Mouse (Mus musculus): ENCODE measurements at regions not wholly inside any gene's neighbourhood (a gene's known extent, or its start where the extent isn't known, plus 50 kb on each side); places are given as distances from the start of the nearest gene placed in this dataset.

DNA sequence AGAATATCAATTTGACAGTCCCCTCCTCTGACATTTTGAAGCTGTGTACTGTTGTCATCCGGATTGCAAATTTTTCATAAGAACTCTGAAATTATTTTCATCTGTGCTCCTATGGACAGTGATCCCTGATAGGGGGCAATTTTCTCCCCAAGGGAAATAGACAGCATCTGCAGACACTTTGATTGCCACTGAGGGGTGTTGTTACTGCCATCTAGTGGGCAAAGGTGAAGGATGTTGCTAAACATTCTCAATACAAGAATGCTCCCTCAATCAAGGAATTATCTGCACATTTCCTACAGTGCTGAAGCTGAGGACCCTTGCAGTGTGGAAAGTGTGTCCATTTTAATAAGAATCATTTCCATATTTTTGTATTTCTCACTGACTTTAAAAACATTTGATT, 233.7 kb downstream of the Car8 start:
- no peaks in the 10 kb centered on the region for H3K9me3 ChIP-seq (ENCODE audit: low read length)
- no peak overlapping the region for H3K9ac ChIP-seq
- no peak overlapping the region for H3K27ac ChIP-seq (ENCODE audit: low read depth, low read length)
- peak; percentile 77 for DNase-seq
- no peaks in the 10 kb centered on the region for H3K36me3 ChIP-seq (ENCODE audit: insufficient read depth)
- no peak overlapping the region for H3K4me2 ChIP-seq (ENCODE audit: low read depth)
- no peak overlapping the region for H3K4me3 ChIP-seq (ENCODE audit: low read depth, low read length)
- no peaks in the 10 kb centered on the region for H3K27me3 ChIP-seq (ENCODE audit: insufficient read depth, low read length)
- peak; percentile 69 for ATAC-seq
- WGBS, result 19% methylated on average over 1 of the region's 1 CpGs
- no peaks in the 10 kb centered on the region for H3K4me1 ChIP-seq (ENCODE audit: insufficient read depth)
- peak; percentile 86 for TF ChIP-seq CTCF (IDR thresholded peaks at IDR 0.05; ENCODE audit: low read depth)

DNA sequence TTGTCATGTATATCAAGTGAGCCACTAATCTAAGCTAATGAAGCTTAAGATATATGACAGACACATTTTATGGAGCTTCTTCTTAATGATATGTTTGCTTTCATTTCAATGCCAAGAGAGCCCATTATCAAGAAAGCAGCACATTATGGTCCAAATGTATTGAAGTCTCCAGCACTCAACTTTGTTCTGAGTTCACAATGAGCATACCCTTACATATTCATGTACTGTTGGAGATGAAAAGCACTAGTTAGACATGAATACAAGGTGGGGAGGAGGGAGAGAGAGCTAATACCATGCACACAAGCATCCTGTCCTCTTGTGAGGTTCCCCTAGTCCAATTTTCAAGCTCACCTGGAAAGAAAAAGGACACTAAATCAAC, 241.3 kb downstream of the Car8 start:
- Histone ChIP-seq H3K9me3 (ENCODE audit: low read length) (no peaks in the 10 kb centered on the region), H3K9ac (no peak overlapping the region)
- TF ChIP-seq CTCF (IDR thresholded peaks at IDR 0.05; ENCODE audit: low read depth), result no peak

DNA sequence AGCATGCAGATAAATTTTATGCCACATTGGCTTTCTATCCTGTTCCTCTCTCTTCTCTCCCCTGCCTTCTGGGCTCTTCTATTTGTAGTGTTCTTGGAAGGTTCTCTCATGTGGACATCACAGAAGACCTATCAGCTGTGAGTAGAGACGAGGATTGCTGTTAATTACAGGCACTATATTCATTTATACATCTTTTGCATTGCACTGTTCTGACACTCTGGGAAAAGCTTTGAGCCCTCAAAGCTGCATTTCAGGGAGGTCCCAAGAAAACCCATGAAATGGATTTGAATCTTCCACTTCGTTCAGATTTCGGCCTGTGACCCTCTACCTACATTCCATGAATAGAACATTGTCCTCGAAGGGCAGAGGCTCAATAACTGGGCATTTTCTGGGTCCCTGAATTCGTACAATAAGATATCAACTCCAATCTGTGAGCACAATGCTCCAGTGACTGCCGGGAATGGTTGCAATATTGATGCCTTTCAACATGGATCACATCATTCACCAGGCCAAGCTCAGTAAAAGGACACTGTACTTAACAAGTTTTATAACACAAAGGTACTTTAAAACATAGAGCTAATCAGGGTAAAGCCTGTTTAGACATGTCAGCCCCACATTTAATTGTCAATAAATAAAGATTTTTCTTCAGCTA, 241.8 kb downstream of the Car8 start:
- no peak overlapping the region for H3K9ac ChIP-seq
- H3K27me3 ChIP-seq (ENCODE audit: insufficient read depth, low read length), result no peaks in the 10 kb centered on the region
- WGBS, result 10% methylated on average over 6 of the region's 6 CpGs
- no peaks in the 10 kb centered on the region for H3K36me3 ChIP-seq (ENCODE audit: insufficient read depth)
- no peak for DNase-seq
- H3K4me1 ChIP-seq (ENCODE audit: insufficient read depth), result no peaks in the 10 kb centered on the region
- no peak for TF ChIP-seq CTCF (IDR thresholded peaks at IDR 0.05; ENCODE audit: low read depth)
- no peak; the same call in 1 of the 2 replicates for ATAC-seq
- no peaks in the 10 kb centered on the region for H3K9me3 ChIP-seq (ENCODE audit: low read length)
- no peak overlapping the region for H3K4me2 ChIP-seq (ENCODE audit: low read depth)
- H3K27ac ChIP-seq (ENCODE audit: low read depth, low read length), result no peak overlapping the region
- no peak overlapping the region for H3K4me3 ChIP-seq (ENCODE audit: low read depth, low read length)

More for the DNA sequence above, 241.3 kb downstream of the Car8 start:
- Histone ChIP-seq H3K4me3 (ENCODE audit: low read depth, low read length) (no peak overlapping the region), H3K4me2 (ENCODE audit: low read depth) (no peak overlapping the region), H3K27me3 (ENCODE audit: insufficient read depth, low read length) (no peaks in the 10 kb centered on the region), H3K27ac (ENCODE audit: low read depth, low read length) (no peak overlapping the region), H3K4me1 (ENCODE audit: insufficient read depth) (no peaks in the 10 kb centered on the region), H3K36me3 (ENCODE audit: insufficient read depth) (no peaks in the 10 kb centered on the region)
- no peak for DNase-seq
- ATAC-seq, result no peak

DNA sequence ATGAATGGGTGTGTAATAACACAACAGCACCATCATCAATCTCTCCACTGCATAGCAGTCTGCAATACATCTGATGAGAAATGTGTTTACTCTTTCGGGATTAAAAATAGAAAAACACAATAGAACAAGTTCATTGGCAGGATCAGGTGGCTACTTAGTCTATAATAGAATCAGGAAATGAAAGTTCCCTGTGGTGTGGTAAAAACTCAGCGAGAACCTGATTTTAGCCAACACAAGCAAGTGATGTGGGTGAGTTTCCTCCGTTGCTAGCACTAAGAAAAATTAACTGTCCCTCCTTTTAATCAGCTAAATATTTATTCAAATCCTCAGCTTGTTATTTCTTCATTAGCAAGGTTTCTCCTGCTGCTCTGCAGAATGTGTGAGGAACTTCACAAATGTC, 245.9 kb downstream of the Car8 start:
- 53% methylated on average over 3 of the region's 3 CpGs for WGBS
- H3K9ac ChIP-seq, result no peak overlapping the region
- TF ChIP-seq CTCF (IDR thresholded peaks at IDR 0.05; ENCODE audit: low read depth), result no peak
- H3K9me3 ChIP-seq (ENCODE audit: low read length), result no peaks in the 10 kb centered on the region
- H3K4me3 ChIP-seq (ENCODE audit: low read depth, low read length), result no peak overlapping the region
- H3K4me1 ChIP-seq (ENCODE audit: insufficient read depth), result no peaks in the 10 kb centered on the region
- no peak overlapping the region for H3K4me2 ChIP-seq (ENCODE audit: low read depth)
- no peaks in the 10 kb centered on the region for H3K36me3 ChIP-seq (ENCODE audit: insufficient read depth)
- H3K27me3 ChIP-seq (ENCODE audit: insufficient read depth, low read length), result no peaks in the 10 kb centered on the region
- no peak overlapping the region for H3K27ac ChIP-seq (ENCODE audit: low read depth, low read length)
- DNase-seq (no peak), ATAC-seq (no peak)

DNA sequence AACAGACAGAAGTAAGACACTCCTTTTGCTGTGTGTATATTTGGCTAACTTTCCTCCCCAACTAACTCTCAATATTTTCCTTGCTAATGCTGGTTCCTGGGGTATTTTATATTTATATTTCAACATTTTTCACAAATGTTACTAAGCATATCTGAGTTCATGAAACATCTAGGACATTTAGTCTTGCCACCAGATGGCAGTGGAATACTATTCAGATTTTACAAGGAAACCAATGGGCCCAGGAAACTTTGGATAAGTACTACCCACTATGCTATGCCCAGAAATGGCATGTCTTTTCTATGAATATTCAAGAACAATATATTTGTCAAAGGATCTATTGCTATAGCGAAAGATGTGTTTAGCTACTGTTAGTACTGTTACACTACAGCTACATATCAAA, 251.1 kb downstream of the Car8 start:
- no peaks in the 10 kb centered on the region for H3K27me3 ChIP-seq (ENCODE audit: insufficient read depth, low read length)
- ATAC-seq (no peak), DNase-seq (peak; percentile 44)
- no peak overlapping the region for H3K4me3 ChIP-seq (ENCODE audit: low read depth, low read length)
- no peak overlapping the region for H3K27ac ChIP-seq (ENCODE audit: low read depth, low read length)
- H3K4me2 ChIP-seq (ENCODE audit: low read depth), result no peak overlapping the region
- peak; percentile 65 for TF ChIP-seq CTCF (IDR thresholded peaks at IDR 0.05; ENCODE audit: low read depth)
- H3K9me3 ChIP-seq (ENCODE audit: low read length), result no peaks in the 10 kb centered on the region
- WGBS, result 85% methylated on average over 1 of the region's 1 CpGs
- no peaks in the 10 kb centered on the region for H3K4me1 ChIP-seq (ENCODE audit: insufficient read depth)
- H3K36me3 ChIP-seq (ENCODE audit: insufficient read depth), result no peaks in the 10 kb centered on the region
- H3K9ac ChIP-seq, result no peak overlapping the region

DNA sequence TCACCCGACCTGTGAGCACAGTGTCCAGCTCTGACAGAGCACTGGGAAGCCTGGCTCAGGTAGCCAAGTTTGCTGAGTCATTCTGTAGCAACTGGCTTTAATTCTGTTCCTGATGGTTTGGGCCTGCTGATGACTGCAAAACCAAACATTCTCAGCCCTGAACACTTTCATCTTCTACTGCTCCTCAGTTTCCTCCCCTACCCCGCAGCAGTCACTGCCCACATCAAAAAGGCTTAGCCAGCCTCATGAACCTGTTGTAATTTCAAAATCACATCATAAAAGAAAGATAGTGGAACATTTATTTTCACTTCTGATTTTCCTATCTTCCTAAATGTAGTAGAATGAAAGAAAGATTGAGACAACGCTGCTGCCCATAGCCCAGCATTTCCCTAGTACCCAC, 251.5 kb downstream of the Car8 start:
- no peak overlapping the region for H3K4me3 ChIP-seq (ENCODE audit: low read depth, low read length)
- no peaks in the 10 kb centered on the region for H3K27me3 ChIP-seq (ENCODE audit: insufficient read depth, low read length)
- H3K9me3 ChIP-seq (ENCODE audit: low read length), result no peaks in the 10 kb centered on the region
- no peak overlapping the region for H3K27ac ChIP-seq (ENCODE audit: low read depth, low read length)
- WGBS, result 88% methylated on average over 3 of the region's 3 CpGs
- H3K9ac ChIP-seq, result no peak overlapping the region
- no peak for TF ChIP-seq CTCF (IDR thresholded peaks at IDR 0.05; ENCODE audit: low read depth)
- no peak for DNase-seq
- H3K36me3 ChIP-seq (ENCODE audit: insufficient read depth), result no peaks in the 10 kb centered on the region
- H3K4me1 ChIP-seq (ENCODE audit: insufficient read depth), result no peaks in the 10 kb centered on the region
- no peak overlapping the region for H3K4me2 ChIP-seq (ENCODE audit: low read depth)
- no peak for ATAC-seq

DNA sequence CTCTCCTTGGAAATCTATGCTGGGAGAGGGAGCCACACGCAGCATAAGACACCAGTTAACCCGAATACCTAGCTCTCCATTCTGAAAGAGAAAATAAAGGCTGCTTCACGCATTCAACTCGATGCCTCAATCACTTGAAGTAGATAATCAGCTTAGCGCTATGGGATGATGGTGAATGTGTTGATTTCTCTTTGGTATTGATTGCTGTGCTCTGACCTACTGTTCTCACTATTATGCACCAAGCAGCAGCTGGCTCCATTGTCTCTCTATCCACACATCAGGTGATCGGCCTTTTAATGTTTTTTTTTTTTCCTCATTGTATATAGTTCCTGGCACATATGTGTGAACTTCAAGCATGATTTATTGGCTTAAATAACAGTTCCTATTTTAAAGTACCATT, 254.0 kb downstream of the Car8 start:
- Histone ChIP-seq H3K9me3 (ENCODE audit: low read length) (no peaks in the 10 kb centered on the region), H3K27ac (ENCODE audit: low read depth, low read length) (no peak overlapping the region), H3K4me1 (ENCODE audit: insufficient read depth) (no peaks in the 10 kb centered on the region), H3K4me3 (ENCODE audit: low read depth, low read length) (no peak overlapping the region), H3K9ac (no peak overlapping the region), H3K36me3 (ENCODE audit: insufficient read depth) (no peaks in the 10 kb centered on the region), H3K27me3 (ENCODE audit: insufficient read depth, low read length) (no peaks in the 10 kb centered on the region), H3K4me2 (ENCODE audit: low read depth) (no peak overlapping the region)
- WGBS, result 62% methylated on average over 6 of the region's 6 CpGs
- no peak for DNase-seq
- TF ChIP-seq CTCF (IDR thresholded peaks at IDR 0.05; ENCODE audit: low read depth), result no peak
- no peak for ATAC-seq
